Mouse (Mus musculus): ENCODE data around the gene Iqschfp. TPM values are rescaled to one million over a fixed set of nuclear protein-coding genes. Genes with fewer than 3 reads are reported as not detected.
"Not testable (repeated sequence)": the region's sequence is repeated elsewhere in the genome, so short reads cannot be mapped to it uniquely, and the experiment has no call there.

Gene Iqschfp
- polyA plus RNA-seq, 1 experiment from 2014 or later: 5.3 TPM

DNA sequence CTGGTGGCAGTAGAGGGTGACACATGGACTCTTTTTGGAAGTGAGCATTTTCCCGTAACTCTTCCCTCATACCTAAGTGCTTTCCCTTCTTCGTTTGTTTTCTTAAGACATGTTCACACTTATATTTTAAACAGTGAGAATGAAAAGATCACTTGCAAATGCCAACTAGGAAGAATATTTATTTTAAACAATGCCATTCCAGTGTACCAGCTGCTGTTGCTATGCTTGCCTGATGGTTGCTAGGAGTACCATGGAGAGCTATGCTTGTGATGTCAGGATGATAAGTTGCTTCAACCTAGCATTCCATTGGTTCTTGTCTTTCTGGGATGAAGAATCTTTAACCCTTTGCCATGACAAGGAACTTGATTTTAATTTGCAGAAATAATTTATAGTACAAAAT lies 193.0 kb downstream of the Iqschfp start:
- Histone ChIP-seq H3K9me3 (ENCODE audit: control insufficient read depth, low read length) (no peaks in the 10 kb centered on the region), H3K4me3 (replicated peaks; ENCODE audit: low read length) (no peak overlapping the region), H3K27ac (ENCODE audit: low read length) (no peak overlapping the region), H3K36me3 (ENCODE audit: control insufficient read depth, insufficient read depth) (no peaks in the 10 kb centered on the region), H3K4me1 (replicated peaks; ENCODE audit: control insufficient read depth, insufficient read depth, low read length) (no peaks in the 10 kb centered on the region), H3K9ac (replicated peaks; ENCODE audit: low read depth, low read length) (no peak overlapping the region), H3K4me2 (ENCODE audit: low read length) (no peak overlapping the region), H3K27me3 (replicated peaks; ENCODE audit: control insufficient read depth, insufficient read depth, low read length) (0 out of 2 replicates have a peak, but pooled peaks cover 2% of the 10 kb centered on the region)
- 78% methylated on average over 2 of the region's 2 CpGs for WGBS
- no peak for ATAC-seq

GRCm38 (mm10) chr3:68092108-68092507 lies 200.1 kb downstream of the Iqschfp start:
- WGBS: 76% methylated on average over 4 of the region's 4 CpGs

GRCm38 (mm10) chr3:68096724-68097431 lies 204.8 kb downstream of the Iqschfp start:
- Histone ChIP-seq H3K9ac (replicated peaks; ENCODE audit: low read depth, low read length) (no peak overlapping the region), H3K9me3 (ENCODE audit: control insufficient read depth, low read length) (no peaks in the 10 kb centered on the region), H3K36me3 (ENCODE audit: control insufficient read depth, insufficient read depth) (no peaks in the 10 kb centered on the region), H3K4me2 (ENCODE audit: low read length) (no peak overlapping the region), H3K27me3 (replicated peaks; ENCODE audit: control insufficient read depth, insufficient read depth, low read length) (no peaks in the 10 kb centered on the region), H3K27ac (ENCODE audit: low read length) (no peak overlapping the region), H3K4me1 (replicated peaks; ENCODE audit: control insufficient read depth, insufficient read depth, low read length) (peaks cover 3% of the 10 kb centered on the region), H3K4me3 (replicated peaks; ENCODE audit: low read length) (no peak overlapping the region)
- ATAC-seq: peak; percentile 87
- 21% methylated on average over 4 of the region's 4 CpGs for WGBS

More at GRCm38 (mm10) chr3:68092108-68092507, 200.1 kb downstream of the Iqschfp start:
- H3K4me2 ChIP-seq (ENCODE audit: low read length): no peak overlapping the region
- no peaks in the 10 kb centered on the region for H3K36me3 ChIP-seq (ENCODE audit: control insufficient read depth, insufficient read depth)
- no peak overlapping the region for H3K9ac ChIP-seq (replicated peaks; ENCODE audit: low read depth, low read length)
- no peak for ATAC-seq
- H3K27ac ChIP-seq (ENCODE audit: low read length): no peak overlapping the region
- H3K4me3 ChIP-seq (replicated peaks; ENCODE audit: low read length): no peak overlapping the region
- H3K4me1 ChIP-seq (replicated peaks; ENCODE audit: control insufficient read depth, insufficient read depth, low read length): peaks cover under 1% of the 10 kb centered on the region
- no peaks in the 10 kb centered on the region for H3K9me3 ChIP-seq (ENCODE audit: control insufficient read depth, low read length)
- peaks cover 3% of the 10 kb centered on the region; the same call in 1 of the 2 replicates for H3K27me3 ChIP-seq (replicated peaks; ENCODE audit: control insufficient read depth, insufficient read depth, low read length)

- not testable (repeated sequence) for H3K9ac ChIP-seq (replicated peaks; ENCODE audit: low read depth, low read length); H3K4me1 ChIP-seq (replicated peaks; ENCODE audit: control insufficient read depth, insufficient read depth, low read length); ATAC-seq; H3K36me3 ChIP-seq (ENCODE audit: control insufficient read depth, insufficient read depth); H3K4me2 ChIP-seq (ENCODE audit: low read length); H3K27ac ChIP-seq (ENCODE audit: low read length); H3K4me3 ChIP-seq (replicated peaks; ENCODE audit: low read length); H3K9me3 ChIP-seq (ENCODE audit: control insufficient read depth, low read length); H3K27me3 ChIP-seq (replicated peaks; ENCODE audit: control insufficient read depth, insufficient read depth, low read length)
- WGBS: 94% methylated on average over 6 of the region's 6 CpGs
These were observed 207.5 kb downstream of the Iqschfp start for GRCm38 (mm10) chr3:68099561-68099960.

DNA sequence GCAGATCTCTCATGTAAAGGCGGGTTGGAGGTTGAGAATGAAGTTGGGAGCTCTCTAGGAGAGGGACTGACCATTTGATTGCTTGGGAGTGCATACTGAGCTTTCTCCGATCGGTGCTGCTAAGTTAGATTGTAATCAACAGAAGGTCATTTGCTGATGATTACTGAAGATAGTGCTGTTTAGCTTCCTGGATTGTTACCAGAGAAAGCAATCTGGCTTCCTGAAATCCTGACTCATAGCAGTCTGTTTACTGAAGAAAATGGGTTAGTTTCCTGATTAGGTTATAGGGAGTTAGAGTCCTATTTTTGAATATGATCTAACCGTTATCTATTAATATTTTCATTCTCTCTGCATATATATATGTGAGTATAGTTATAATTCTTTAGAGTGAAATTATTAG lies 209.3 kb downstream of the Iqschfp start:
- no peaks in the 10 kb centered on the region for H3K27me3 ChIP-seq (replicated peaks; ENCODE audit: control insufficient read depth, insufficient read depth, low read length)
- H3K9me3 ChIP-seq (ENCODE audit: control insufficient read depth, low read length): no peaks in the 10 kb centered on the region
- H3K27ac ChIP-seq (ENCODE audit: low read length): no peak overlapping the region
- H3K36me3 ChIP-seq (ENCODE audit: control insufficient read depth, insufficient read depth): no peaks in the 10 kb centered on the region
- H3K4me3 ChIP-seq (replicated peaks; ENCODE audit: low read length): no peak overlapping the region
- no peak overlapping the region for H3K9ac ChIP-seq (replicated peaks; ENCODE audit: low read depth, low read length)
- H3K4me1 ChIP-seq (replicated peaks; ENCODE audit: control insufficient read depth, insufficient read depth, low read length): peaks cover 3% of the 10 kb centered on the region
- no peak overlapping the region for H3K4me2 ChIP-seq (ENCODE audit: low read length)
- 68% methylated on average over 4 of the region's 4 CpGs for WGBS
- ATAC-seq: no peak

DNA sequence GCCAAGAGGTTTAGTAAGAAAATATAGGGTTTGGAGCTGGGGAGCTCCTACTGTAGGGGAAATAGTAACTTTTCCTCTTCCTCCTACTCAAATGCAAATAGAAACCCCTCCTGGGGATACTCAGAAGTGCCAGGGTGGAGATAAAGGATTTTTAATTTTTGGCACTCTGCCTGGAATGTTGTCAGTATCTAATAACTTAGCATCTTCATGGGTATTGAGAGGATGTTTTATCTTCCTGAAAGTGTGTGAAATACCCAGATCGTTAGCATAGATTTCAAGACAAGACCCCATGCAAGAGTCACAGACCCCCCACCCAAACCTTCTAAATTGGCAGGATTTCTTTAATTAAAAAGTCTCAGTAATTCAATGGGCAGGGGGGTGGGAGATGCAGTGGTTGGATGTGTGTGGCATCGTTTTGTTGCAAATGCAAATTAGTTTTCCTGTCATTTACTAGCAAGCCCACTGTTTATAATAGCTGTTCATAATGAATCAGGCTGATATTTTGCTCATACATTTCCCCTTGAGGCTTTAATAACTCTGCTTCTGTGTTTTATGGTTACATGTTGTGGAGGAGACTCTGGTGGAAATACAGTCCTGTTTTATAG lies 213.2 kb downstream of the Iqschfp start:
- no peak overlapping the region for H3K27ac ChIP-seq (ENCODE audit: low read length)
- no peaks in the 10 kb centered on the region for H3K4me1 ChIP-seq (replicated peaks; ENCODE audit: control insufficient read depth, insufficient read depth, low read length)
- H3K9ac ChIP-seq (replicated peaks; ENCODE audit: low read depth, low read length): no peak overlapping the region
- H3K9me3 ChIP-seq (ENCODE audit: control insufficient read depth, low read length): no peaks in the 10 kb centered on the region
- no peaks in the 10 kb centered on the region for H3K36me3 ChIP-seq (ENCODE audit: control insufficient read depth, insufficient read depth)
- H3K4me2 ChIP-seq (ENCODE audit: low read length): no peak overlapping the region
- ATAC-seq: no peak
- 11% methylated on average over 2 of the region's 2 CpGs for WGBS
- no peak overlapping the region for H3K4me3 ChIP-seq (replicated peaks; ENCODE audit: low read length)
- no peaks in the 10 kb centered on the region for H3K27me3 ChIP-seq (replicated peaks; ENCODE audit: control insufficient read depth, insufficient read depth, low read length)

- Histone ChIP-seq H3K4me3 (replicated peaks; ENCODE audit: low read length) (no peak overlapping the region), H3K27me3 (replicated peaks; ENCODE audit: control insufficient read depth, insufficient read depth, low read length) (no peaks in the 10 kb centered on the region), H3K27ac (ENCODE audit: low read length) (no peak overlapping the region), H3K4me2 (ENCODE audit: low read length) (no peak overlapping the region), H3K36me3 (ENCODE audit: control insufficient read depth, insufficient read depth) (no peaks in the 10 kb centered on the region), H3K9me3 (ENCODE audit: control insufficient read depth, low read length) (no peaks in the 10 kb centered on the region), H3K9ac (replicated peaks; ENCODE audit: low read depth, low read length) (no peak overlapping the region), H3K4me1 (replicated peaks; ENCODE audit: control insufficient read depth, insufficient read depth, low read length) (peaks cover 2% of the 10 kb centered on the region; the same call in 1 of the 2 replicates)
- ATAC-seq: no peak
- WGBS: 49% methylated on average over 5 of the region's 5 CpGs
These were observed 229.3 kb downstream of the Iqschfp start for GRCm38 (mm10) chr3:68121338-68121737.

DNA sequence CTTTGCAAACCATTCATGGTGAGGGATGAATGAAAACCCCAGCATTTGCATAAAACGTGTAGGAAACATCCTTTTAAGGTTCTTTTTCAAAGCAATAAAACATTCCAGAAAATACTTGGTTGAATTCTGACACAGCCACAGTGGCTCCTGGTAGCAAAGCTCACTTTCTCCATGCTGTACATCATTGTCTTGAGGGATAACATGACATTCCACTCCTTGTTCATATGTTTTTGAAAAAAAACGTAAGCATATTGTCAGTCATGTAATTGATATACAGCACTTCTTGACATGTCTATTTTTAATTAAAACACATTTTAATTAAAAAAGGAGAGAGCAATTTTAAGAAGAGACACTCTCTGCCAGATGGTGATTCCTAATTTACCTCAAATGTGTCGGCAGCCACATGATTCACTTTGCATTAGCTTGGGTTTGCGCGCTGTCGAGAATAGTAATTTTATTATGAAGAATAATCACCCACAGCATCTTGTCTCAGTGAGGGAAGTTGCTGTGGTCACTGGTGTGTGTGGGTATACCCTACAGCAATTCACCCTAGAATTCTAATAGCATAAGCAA lies 234.3 kb downstream of the Iqschfp start:
- no peaks in the 10 kb centered on the region for H3K27me3 ChIP-seq (replicated peaks; ENCODE audit: control insufficient read depth, insufficient read depth, low read length)
- no peak overlapping the region for H3K4me3 ChIP-seq (replicated peaks; ENCODE audit: low read length)
- no peaks in the 10 kb centered on the region for H3K9me3 ChIP-seq (ENCODE audit: control insufficient read depth, low read length)
- no peak overlapping the region; the same call in 1 of the 2 replicates for H3K27ac ChIP-seq (ENCODE audit: low read length)
- peak; percentile 55; the same call in 1 of the 2 replicates for ATAC-seq
- H3K36me3 ChIP-seq (ENCODE audit: control insufficient read depth, insufficient read depth): no peaks in the 10 kb centered on the region
- no peak overlapping the region for H3K4me2 ChIP-seq (ENCODE audit: low read length)
- WGBS: 47% methylated on average over 6 of the region's 6 CpGs
- H3K4me1 ChIP-seq (replicated peaks; ENCODE audit: control insufficient read depth, insufficient read depth, low read length): peaks cover 8% of the 10 kb centered on the region
- no peak overlapping the region for H3K9ac ChIP-seq (replicated peaks; ENCODE audit: low read depth, low read length)

- Histone ChIP-seq H3K9ac (replicated peaks; ENCODE audit: low read depth, low read length) (no peak overlapping the region), H3K27me3 (replicated peaks; ENCODE audit: control insufficient read depth, insufficient read depth, low read length) (no peaks in the 10 kb centered on the region), H3K9me3 (ENCODE audit: control insufficient read depth, low read length) (no peaks in the 10 kb centered on the region), H3K4me3 (replicated peaks; ENCODE audit: low read length) (no peak overlapping the region), H3K27ac (ENCODE audit: low read length) (no peak overlapping the region), H3K4me2 (ENCODE audit: low read length) (no peak overlapping the region), H3K36me3 (ENCODE audit: control insufficient read depth, insufficient read depth) (no peaks in the 10 kb centered on the region), H3K4me1 (replicated peaks; ENCODE audit: control insufficient read depth, insufficient read depth, low read length) (peaks cover 11% of the 10 kb centered on the region)
- 92% methylated on average over 1 of the region's 1 CpGs for WGBS
- ATAC-seq: no peak
These were observed 238.4 kb downstream of the Iqschfp start for GRCm38 (mm10) chr3:68130386-68130785.
